Mouse (Mus musculus): ENCODE data around the gene Prkab2.

- TF ChIP-seq CTCF (IDR thresholded peaks at IDR 0.05; ENCODE audit: control insufficient read depth, insufficient read depth, insufficient replicate concordance, low read depth, low read length), result no peak
- no peak for TF ChIP-seq POLR2A (IDR thresholded peaks at IDR 0.05; ENCODE audit: control insufficient read depth, low read depth, low read length)
These were observed 4.2 kb upstream of the Prkab2 start for GRCm38 (mm10) chr3:97653781-97654180.

Measured in testis, adult 2 months (tissue).